Mouse (Mus musculus) frontal cortex, adult 2 months (tissue): ENCODE measurements around the gene Plpp7. TPM values are rescaled to one million over a fixed set of nuclear protein-coding genes. Genes with fewer than 3 reads are reported as not detected.
A peak's percentile ranks its signal among the peaks of the same experiment; 100 is the strongest.

Experiments
- DNase-seq, 2 experiments: peaks; one replicate each; pipeline ENCODE4 v3.0.0; 2022; ENCODE audit warnings: low spot score in 1 of 2; ENCODE audit errors: extremely low spot score in 1 of 2
- polyA plus RNA-seq: library from polyadenylated mRNA; depleted of rRNA; stranded (reverse); fragments of >200 nt; gene quantifications from 2 replicates; pipeline ENCODE4 v1.2.3, GENCODE M21; 2012; rRNA removed

Gene Plpp7
- 31.8 and 34.6 TPM in 2 replicates for polyA plus RNA-seq

DNA sequence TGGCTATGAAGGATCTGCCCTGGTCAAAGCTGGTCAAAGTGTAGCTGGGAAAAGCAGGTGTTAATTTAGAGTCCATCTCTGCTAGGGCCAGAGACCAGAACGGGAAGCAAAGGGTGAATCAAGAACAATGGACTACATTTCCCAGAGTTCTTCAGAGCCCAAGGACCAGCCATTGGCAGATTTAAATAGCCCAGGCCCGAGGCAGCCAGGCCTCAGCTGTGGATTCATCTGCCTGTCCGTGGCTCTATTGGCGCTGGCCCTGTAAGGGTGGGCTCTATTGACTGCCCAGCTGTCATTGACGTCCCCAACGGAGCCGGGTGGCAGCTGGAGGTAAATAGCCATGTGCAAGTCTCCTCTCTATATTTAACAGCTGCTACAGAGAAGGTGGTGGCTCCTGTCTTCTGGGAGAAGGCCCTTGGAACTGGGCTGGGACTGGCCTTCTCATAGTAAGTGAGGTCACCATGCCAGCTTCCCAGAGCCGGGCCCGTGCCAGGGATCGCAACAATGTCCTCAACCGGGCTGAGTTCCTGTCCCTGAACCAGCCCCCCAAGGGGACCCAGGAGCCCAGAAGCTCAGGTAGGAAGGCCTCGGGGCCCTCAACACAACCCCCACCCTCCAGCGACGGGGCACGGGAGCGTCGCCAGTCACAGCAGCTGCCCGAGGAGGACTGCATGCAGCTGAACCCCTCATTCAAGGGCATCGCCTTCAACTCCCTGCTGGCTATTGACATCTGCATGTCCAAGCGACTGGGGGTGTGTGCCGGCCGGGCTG, at the start of gene Plpp7:
Plpp7 (plus strand) TSS at position 178 of the 771 bp plus-strand sequence.
- DNase-seq, result peak; percentile 84 to 87

DNA sequence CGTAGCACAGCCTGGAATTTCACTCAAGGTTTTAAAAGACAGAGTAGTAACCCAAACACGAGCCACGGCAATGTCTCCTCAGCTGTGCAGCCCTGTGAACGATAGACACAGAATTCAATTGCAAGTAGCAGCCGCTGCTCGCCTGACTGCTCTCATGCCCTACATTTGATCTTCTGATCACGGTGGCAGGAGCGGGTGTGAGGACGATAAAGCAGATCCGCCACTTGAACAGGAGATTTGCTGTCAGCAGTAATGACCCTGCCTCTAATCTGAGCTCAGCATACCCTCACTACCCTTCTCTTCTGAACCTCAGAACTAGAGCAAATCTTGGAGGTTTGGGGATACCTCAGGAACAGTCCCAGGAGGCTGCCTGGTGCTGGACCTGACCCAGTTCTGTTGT, 49.3 kb upstream of the Plpp7 start:
- DNase-seq, result no peak

DNA sequence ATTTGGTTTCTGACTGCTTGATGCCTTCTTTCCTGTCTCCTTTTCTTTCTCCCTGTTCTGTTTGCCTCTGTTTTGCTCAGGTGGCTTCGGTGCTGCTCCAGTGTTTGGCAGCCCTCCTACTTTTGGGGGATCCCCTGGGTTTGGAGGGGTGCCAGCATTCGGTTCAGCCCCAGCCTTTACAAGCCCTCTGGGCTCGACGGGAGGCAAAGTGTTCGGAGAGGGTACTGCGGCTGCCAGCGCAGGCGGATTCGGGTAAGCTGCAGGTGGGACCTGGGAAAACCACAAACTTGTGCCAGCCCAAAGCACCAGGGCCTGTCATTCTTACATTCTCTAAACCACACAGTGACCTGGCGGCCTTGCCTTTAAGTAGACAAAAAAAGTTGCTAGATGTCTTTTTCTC, 48.0 kb upstream of the Plpp7 start:
- no peak for DNase-seq

DNA sequence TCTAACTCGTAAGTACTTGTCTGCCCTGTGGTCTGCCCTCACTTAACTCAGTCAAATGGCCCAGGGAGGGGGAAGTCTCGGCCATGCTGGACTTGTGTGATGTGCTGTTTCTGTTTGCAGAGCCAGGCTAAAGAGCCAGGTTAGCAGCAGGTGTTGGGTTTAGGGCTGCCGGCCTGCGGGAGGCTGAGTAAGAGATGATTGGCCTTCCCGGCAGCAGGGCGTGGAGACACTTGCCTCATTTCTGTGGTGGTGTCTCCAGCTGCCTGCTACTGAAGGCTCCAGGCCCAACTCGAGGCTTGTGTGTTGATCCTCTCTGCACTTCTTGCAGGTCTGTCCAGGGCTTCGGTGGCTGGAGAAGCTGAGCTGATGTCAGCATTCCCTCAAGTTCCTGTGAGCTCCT, 43.5 kb upstream of the Plpp7 start:
- no peak for DNase-seq

DNA sequence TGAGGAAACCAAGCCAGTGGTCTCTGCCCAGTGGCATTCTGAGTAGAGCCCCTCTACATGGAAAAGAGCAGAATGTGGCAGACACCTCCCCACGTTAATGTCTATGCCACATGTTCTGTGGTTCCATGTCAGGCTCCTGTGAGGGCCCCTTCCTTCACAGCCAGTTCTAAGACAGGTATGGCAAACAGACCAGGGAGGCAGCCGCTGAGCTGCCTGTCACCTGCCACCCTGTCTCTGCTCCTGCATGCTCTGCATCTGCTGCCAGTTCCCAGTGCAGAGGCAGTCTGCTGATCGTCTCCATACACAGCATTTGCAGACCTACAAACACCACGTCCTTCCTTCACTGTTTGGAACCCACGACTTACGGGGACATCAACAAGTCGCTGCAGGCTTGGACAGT, 42.9 kb upstream of the Plpp7 start:
- no peak for DNase-seq

DNA sequence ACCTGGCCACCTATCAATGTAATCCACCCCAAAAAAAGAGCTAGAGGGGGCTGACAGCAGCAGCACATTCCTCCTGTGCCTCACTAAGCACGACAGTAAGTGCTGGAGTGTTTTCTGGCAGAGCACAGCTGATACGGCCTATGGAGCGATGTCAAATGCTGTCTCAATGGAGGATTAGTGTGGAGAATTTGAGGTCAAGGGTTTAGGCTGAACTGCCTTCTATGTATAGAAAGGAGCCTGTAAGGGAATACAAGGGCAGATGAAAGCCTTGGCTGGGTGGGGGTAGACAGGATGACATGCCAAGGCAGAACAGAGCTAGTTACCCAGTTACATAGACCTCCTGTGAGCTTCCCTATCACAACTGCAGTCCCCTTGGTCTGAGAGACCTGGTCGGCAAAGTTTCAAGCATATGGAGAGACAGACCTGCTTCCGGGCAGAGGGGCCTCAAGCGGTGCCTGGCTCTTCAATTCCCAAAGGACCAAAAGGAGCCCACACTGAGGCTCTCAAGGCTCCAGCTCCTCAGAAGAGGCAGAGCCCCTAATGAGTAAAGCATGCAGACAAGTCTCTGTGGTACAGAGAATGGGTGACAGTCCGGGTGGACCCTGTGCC, 39.9 kb upstream of the Plpp7 start:
- no peak for DNase-seq

DNA sequence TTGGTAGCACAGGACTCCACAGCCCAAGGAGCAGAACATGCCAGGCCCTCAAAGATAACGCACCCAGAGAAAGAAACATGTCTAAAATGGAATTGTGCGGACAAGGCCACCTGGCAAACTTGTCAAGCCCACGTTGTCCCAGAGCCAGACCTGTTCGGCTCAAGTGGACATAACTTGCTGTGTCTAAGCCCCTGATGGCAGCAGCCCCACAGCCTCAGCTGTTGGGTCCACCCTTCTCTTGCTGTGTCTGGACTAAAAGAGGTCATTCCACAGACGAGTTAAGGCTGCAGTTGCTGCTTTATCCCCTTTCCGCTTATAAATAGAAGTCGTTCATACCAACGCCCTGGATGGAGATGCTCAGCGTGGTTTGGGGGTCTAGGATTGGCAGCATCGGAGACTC, 38.8 kb upstream of the Plpp7 start:
- no peak for DNase-seq

DNA sequence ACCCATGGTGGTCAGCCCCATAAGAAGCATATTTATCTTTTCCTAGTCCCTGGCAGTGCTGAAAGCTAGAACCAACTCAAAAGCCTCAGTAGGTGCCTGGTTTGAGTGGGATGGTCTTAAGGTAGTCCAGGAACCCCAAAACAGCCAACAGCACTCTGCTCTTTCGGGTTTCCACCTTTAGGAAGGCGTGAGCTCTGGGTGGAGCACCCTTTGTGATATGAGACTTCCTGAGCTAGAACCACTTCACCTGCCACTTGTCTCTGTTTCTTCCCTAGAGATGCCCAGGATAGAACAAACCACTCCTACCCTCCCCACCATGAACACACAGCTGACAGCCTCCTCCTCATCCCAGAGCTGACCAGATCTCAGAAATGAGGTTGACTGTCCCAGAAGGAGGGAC, 38.0 kb upstream of the Plpp7 start:
- DNase-seq, result no peak

DNA sequence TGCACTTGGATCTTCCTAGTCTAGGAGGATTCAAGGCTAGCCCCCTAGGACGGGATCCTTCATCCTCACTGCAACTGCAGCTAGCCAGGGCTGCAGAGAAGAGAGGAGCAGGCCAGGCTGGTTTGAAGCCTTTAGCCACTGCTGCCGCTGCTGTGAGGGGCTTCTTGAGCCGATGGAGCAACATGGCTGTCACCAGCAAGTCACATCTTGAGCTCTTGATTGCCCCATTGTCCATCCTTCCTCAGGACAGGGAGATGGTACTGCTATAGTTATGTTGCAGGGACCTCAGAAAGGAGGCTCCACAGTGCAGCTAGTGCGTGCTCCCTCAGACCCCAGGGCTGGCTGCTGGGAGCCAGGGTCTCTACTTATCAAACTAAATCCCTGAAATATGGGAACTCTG, 37.5 kb upstream of the Plpp7 start:
- no peak for DNase-seq

DNA sequence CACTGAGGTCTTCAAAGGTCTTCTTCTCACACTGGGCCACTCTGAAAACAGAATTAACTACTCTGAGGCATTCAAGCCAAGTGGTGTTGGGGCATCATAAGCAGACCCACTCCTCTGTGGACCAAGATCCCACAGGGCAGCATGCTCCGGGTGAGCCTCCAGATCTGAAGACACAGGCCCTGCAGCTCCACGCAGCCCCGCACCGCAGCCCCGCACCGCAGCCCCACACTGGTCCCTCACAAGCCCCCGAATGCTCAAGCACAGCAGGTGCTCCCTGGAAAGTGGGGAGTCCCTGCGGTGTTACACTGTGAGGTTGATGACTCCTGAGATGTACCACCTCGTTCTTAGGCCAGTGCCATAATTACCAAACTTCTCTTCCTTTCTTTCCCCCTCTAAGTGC, 37.1 kb upstream of the Plpp7 start:
- no peak for DNase-seq

DNA sequence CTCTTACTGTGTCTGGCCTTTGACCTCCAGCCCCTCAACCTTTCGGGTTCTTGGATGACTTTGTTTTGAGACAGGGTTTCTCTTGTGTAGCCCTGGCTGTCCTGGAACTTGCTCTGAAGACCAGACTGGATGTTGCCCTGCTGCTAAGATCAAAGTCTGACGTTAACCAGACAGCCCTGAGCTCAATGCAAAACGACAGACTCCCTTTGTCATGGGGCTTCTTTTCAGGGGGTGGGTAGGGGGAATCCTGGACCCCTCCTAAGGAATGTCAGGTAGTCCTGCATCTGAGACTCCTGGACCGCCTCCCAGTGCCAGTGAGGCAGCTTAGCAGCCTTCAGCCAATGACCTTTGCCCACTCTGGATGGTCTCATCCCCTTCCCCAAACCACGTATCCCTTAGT, 36.6 kb upstream of the Plpp7 start:
- DNase-seq, result no peak

DNA sequence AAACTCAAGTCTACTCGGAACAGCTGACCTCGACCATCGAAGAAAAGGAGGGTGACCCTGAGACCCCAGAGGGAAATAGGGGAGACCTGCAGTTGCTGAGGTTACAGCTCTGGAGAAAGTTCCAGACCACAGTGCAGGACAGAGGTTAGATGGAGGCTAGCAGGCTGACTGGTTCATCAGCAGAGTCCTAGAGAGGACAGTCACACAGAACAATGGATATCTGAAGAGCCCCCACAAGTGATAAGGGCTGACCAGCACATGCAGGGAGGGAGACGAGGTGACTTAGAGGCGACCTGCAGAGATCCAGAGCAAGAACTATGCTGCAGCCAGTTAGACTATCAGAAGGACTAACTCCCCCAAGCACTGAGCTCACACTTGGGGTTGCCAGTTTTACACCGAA, 35.7 kb upstream of the Plpp7 start:
- DNase-seq, result no peak

DNA sequence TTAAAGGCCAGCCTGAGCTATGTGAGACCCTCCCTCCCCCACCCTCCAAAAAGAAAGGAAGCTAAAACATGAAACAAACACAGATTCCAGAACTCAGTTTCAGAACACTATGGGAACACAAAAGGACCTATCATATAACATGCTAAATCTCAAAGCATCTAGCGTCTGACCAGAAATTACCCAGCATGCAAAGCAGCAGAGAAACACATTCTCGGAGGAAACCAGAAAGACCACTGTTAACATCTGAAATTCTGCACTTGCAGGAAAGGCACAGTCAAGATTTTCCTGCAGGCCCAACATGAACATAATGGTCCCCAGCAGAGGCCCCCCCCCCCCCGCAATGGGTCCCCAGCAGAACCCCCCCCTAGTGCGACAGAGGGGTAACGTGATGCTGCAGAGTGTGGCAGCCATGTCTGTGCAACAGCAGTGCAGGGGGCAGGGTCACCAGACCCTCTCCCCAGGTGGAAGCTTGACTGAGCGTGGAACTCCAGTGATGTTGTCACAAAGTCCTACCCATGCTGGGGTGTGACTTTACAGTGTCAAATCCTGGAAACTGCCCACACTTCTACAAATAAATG, 35.0 kb upstream of the Plpp7 start:
- DNase-seq, result no peak

DNA sequence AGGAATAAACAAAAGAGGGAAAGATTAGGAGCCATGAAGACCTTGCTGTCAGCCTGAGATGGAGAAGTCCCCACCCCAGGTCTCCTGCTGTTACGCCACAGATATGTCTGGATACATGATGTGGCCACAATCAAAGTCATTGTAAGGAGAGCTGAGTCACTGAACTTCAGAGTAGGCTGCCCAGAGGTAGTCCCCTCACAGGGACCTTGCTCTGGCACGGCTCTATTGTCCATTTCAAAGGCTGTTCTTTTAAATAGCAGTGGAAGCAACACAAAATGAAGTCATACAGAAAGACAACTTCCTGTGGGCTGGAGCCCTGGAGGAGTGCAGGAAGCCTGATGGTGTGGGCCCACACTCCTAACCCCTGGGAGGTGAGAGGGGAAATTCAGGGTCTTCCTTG, 34.1 kb upstream of the Plpp7 start:
- no peak for DNase-seq

DNA sequence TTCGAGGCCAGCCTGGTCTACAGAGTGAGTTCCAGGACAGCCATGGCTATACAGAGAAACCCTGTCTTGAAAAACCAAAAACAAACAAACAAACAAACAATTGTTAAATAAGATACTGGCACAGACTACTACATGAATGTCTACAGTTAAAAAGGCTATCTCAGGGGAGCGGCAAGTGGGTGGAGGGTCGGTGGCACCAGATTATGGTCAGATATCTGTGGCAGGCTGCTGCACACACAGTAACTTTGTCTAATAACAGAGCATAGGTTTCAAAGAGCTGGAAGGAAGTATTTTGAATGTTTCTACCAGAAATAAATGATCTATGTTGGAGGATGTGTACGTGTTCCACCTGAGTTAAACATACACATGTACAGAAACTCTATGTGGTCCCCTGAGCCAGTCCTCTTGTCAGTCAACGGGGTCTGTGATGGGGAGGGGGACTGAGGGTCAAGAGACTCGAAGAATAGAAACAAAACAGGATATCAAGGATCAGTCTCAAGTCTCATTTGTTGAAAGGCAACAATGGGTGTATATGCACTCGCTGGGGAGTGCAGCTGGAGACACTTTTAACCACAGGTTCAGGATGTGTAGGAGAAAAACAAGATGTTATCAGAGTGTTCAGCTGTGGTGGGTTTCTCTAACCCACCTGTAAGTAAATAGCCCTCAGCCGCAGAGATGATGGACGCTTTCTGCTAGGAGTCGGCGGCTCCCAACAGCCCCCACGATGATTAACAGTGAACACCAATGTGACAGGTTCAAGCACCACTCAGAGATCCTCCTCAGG, 33.4 kb upstream of the Plpp7 start:
- DNase-seq, result no peak

DNA sequence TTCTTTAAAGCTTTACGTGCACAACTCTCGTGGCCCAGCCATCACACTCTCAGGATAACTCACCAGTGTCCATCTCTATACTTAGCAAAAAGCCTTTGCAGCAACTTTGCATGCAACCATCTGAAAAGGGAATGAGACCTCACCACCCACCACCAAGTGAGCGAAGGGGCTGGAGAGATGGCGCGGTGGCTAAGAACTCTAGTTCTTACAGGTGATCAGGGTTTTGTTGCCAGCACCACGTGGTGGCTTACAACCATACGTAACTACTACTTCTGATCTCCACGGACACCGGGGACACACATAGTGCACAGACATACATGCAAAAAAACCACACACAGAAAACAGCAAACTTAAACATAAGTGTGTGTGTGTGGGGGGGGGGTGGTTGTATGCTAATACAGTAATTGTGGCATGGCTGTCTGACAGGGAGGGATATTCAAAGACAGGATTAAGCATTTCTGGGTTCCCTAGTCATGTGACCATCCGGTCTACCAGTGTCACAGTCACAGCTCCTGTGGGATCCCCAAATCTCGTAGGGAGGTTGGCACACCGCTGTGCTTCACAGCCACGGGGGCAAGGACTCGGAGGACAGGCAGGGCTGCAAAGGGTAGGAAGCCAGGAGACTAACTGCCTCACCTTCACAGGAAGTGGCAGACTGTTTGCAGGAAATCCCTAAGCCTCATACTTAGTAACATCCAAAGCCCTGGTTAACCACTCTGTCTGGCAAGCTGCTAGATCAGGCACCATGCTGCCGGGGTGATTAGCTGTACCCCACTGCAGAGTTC, 32.5 kb upstream of the Plpp7 start:
- no peak for DNase-seq

DNA sequence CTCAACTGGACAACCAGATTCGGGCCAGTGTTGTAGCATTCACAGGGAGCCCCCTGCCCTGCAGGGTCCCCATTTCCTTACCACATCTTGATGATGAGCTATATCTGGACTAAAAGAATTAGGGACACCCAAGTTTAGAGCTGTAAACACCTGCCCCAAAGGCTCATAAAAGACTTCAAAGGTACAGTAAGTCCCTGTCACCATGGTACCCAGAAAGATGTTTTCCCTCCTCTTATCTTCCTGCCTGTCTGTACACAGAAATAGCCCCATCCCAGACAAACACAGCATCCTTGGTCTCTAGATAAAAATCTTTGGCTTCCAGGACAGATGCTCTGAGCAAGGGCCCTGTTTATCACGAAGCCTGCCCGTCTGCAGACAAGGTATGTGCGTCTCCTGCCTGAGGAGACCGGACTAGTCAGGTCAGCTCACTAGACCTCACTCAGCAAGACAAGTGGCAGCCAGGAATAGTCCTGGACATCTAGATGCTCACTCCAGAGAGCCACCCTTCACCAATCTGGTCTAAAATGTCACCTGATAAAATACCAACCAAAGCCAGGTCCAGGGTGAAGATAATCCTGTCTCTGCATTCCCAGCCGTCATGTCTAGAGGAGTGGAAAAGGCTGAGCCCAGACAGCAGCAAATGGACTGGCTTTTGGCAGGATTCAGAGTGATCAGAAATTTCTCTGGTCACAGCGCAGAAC, 31.7 kb upstream of the Plpp7 start:
- no peak for DNase-seq

DNA sequence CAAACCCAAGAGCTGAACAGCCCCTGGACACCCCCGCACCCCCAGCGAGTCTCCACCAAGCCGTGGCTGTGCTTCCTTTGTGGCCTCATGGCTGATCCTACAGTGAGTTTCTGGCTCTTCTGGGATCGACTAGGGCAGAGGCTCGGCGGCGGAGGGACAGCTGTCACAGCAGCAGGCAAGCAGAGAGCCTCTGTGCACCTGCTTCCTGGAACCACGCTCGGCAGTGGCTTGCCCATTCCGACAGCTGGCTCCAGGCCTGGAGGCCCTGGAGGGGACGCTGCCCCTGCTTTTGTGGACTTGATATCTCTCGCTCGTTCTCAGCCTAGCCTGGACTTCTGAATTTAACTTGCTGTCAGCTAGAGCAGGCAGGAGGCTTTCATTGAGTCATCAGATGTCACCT, 30.4 kb upstream of the Plpp7 start:
- DNase-seq, result no peak

DNA sequence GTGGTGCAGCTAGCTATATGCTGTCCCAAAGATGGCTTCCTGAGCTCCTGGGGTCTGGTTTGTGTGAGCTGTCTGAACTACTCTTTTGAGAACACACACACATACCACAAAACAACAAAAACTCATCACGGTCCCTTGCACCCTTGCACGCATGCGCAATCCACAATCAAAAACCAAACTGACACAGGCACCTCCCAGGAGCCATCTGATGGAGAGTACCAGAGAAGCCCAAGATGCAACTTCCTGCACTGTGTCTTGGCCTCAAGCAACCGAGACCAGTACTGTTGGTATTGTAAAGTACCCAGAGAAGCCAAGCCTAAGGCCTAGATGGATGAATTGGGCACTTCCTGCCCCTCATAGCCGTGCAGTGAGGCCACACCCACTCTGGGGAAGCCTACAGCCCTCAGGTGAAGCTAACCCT, 29.9 kb upstream of the Plpp7 start:
- no peak for DNase-seq

DNA sequence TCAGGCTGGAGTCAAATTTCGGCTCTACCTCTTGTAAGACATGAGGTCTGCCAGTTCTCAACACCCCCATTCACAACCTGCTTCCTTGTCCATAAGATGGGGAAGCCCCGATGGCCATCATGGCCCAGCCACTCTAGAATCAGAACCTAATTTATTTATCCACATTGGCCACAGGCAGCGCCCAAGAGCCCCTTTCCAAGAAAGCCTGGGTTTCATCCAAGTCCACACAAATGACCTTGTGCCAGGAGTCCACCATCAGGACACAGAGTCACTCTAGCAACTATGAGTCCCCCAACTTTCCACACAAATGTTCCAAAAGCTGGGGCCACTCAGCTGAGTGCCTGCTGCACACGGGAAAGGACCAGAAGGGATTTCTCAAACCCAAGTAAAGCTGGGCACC, 29.3 kb upstream of the Plpp7 start:
- no peak for DNase-seq
